Mouse (Mus musculus) layer of hippocampus, postnatal 36 days (tissue): ENCODE measurements around the gene Defb43. TPM values are rescaled to one million over a fixed set of nuclear protein-coding genes. Genes with fewer than 3 reads are reported as not detected.

Experiments used
- DNase-seq, 2 experiments: peaks; one replicate each; pipeline ENCODE4 v3.0.0; 2022
- total RNA-seq, 2 experiments: library from RNA; stranded (reverse); gene quantifications; 2 replicates each; pipeline ENCODE4 v1.2.3; 2021

The Defb43 gene
- total RNA-seq = not detected

DNA sequence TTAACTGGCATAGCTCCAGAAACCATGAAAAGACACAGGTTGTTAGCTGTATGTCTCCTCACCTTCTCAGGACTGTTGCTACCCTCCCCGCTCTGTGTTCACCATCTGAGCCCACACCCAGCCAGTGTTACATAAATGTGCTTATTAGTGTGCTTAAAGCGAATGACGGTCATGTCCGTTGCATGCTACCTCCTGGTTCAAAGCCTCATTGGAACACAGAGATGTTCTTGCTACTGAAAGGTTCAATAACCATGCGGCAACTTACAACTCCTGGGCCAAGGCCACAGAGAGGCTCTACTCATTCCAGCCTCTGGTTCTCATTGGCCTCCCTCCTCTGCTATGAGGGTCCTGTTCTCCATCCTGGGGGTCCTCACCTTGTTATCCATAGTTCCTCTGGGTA is at the start of gene Defb43:
Defb43 (plus strand) TSS at position 301 of the 400 bp plus-strand sequence.
- DNase-seq = no peak

- no peak for DNase-seq
Measured at GRCm38 (mm10) chr14:62963632-62964031, 47.9 kb upstream of the Defb43 start.

GRCm38 (mm10) chr14:62965342-62965741 is 46.2 kb upstream of the Defb43 start:
- DNase-seq = no peak

DNA sequence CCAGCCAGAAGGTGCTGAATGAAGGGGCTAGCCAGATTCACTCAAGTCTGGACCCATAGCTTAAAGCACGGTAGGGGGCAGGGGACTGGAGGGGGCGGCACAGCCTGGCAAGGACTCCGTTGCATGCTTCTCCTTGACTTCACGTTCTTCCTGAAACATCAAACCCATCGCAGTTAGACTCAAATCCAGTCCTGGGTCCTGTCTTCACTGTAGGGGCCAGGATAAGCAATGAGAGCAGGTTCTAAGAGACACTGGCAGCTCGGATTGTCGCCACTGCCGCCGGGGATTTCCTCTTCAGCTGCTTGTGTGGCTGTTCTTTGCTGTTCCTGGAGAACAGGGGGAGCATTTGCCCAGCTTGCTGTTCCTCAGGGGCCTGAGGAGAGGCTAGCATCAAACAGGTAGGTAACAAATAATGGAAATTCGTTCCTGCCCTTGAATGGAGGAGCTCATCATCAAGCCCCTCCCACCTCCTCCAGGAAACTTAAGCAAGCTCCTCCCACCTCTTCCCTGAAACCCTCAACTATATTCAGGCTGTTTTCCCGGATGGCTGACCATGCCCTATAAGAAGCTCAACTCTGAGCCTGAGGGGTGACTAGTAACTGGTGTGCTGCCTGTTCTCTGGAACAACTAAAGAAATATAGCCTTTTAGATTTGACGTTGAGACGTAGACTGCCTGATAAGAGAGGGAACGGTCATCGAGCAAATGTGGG is 45.6 kb upstream of the Defb43 start:
- no peak for DNase-seq

DNA sequence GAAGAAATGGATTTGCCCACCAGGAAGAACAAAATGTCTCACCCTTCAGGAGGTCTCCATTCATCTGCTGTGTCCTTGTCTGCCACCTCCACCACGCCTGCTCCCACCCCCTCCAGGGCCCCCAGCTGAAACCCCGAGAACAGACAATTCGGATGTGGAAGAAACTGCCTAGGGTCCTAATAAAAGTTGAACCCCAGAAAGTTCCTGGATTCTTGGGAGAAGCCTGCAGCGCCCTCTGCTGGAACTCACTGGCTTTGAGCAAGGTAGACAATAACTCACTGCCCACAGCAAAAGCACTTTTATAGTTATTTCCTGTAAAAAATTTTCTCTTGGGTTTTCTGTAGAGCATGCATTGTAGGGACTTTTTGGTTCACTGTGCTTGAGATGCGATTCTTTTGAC is 36.5 kb upstream of the Defb43 start:
- peak; percentile 51 to 54 for DNase-seq

- DNase-seq = no peak
Measured at GRCm38 (mm10) chr14:62979815-62980214, 31.8 kb upstream of the Defb43 start.

GRCm38 (mm10) chr14:62984410-62984809 is 27.2 kb upstream of the Defb43 start, which contains the start of gene Defb48:
TSS of gene Defb48 (minus strand) at chr14:62984510.
- DNase-seq = no peak

DNA sequence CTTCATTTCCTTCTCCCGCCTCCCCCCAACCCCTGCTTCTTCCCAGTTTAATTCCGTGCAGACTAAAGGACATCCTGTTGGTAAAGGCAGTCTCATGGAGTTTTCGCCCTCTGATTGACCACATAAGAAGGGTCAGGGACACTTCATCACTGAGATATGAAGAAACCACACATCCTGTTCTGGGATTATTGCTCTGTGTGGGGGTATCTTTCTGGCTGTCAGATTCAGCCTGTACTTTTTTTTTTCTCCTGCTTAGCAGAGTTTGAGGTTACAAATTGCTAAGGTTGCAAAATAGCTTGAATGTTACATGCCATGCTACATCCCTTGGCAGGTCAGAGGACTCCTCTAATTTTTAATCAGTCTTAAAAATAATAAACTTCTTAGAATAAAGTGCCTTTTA is 20.3 kb upstream of the Defb43 start:
- no peak for DNase-seq

DNA sequence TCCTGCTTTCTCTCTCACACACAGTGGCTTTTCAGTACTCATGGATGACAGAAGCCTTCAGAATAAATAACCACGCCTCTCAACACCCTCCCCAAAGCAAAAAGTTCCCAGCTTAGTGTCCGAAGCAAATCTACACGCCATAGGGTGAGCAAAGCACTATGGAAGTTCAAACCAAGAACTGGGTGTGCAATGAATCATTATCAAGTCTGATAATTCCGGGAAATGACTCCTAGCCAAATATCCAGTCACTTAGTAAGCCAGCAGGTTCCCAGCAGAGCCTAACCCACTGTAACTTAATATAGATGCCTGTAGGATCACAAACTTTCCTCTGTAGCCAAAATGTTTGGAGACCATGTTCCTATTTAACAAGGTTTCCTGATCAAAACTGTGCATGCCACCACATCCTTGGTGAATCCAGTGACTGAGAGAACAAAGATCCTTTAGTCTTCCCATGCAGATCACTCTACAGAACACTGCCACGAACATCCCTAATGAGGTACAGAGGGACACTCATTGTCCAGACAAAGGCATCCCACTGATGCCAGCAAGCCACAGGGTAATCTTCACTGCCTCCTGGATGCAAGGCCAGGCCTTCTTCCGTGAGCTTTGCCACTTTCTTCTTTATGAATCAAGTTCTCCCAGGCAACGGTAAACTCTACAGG is 19.6 kb upstream of the Defb43 start:
- DNase-seq = no peak

GRCm38 (mm10) chr14:62997777-62998176 is 13.8 kb upstream of the Defb43 start, which contains the start of gene Defb47:
TSS of gene Defb47 (plus strand) at chr14:62998077.
- DNase-seq = no peak

- no peak for DNase-seq
Measured at GRCm38 (mm10) chr14:62998977-62999376, 12.6 kb upstream of the Defb43 start.

GRCm38 (mm10) chr14:63002588-63002987 is 9.0 kb upstream of the Defb43 start:
- DNase-seq = no peak

GRCm38 (mm10) chr14:63013082-63013481 is 1.5 kb downstream of the Defb43 start:
- DNase-seq = no peak

DNA sequence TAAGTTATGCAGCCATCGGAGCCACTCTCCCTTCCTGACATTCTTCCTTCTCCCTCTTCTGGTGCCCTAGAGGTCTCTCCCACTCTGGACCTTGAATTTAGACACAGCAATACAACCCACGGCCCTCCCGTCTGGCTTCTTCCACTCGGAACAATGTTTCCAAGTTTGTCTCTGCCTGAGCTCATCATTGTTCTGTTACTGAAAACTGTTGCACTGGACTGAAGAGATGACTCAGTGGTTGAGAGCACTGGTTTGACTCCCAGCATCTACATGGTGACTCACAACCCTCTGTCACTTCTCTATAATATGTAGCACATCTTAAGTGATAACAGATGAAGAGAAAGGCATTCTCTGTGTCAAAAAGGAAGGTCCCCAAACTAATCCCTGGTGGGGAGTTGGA is 3.1 kb downstream of the Defb43 start:
- DNase-seq = no peak

DNA sequence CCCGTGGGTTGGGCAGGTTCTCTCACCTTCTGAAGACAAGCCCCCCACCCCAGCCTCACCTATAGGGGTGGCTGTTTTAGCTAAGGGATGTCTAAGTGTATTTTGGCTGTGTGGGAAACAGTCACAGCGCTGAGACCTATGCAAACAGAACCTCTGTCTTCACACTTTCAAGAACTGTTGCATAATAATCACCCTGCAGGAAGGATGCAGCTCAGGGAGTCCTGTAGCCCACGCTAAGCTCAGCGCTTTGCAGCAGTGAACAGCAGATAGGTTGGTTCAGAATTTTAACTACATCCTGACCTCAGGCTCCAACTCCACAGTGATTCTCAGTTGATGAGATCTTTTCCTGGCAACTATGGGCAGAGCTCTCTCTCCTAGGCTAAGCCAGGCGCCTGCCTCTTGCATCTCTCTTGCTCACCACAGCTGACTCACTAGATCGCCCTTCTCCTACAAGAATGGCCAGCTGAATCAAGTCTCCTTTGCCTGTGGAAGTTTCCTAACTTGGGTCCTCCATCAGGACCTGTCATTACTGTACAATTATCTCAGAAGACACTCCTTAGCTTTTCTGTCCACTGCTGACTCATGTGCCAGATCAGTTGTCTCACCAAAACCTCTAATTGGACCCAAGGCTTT is 9.1 kb downstream of the Defb43 start:
- no peak for DNase-seq

- no peak for DNase-seq
Measured at GRCm38 (mm10) chr14:63046691-63047090, 35.1 kb downstream of the Defb43 start, which contains the start of gene Defb42. TSS of gene Defb42 (plus strand) at chr14:63046991.

GRCm38 (mm10) chr14:63049910-63050370 is 38.4 kb downstream of the Defb43 start, which contains the start of gene Defb30:
TSS of gene Defb30 (minus strand) at chr14:63049960.
- no peak for DNase-seq

- DNase-seq = peak; percentile 11 to 23
Measured at GRCm38 (mm10) chr14:63050769-63051168, 39.2 kb downstream of the Defb43 start.

GRCm38 (mm10) chr14:63054729-63055128 is 43.2 kb downstream of the Defb43 start:
- peak; percentile 30 to 40 for DNase-seq

DNA sequence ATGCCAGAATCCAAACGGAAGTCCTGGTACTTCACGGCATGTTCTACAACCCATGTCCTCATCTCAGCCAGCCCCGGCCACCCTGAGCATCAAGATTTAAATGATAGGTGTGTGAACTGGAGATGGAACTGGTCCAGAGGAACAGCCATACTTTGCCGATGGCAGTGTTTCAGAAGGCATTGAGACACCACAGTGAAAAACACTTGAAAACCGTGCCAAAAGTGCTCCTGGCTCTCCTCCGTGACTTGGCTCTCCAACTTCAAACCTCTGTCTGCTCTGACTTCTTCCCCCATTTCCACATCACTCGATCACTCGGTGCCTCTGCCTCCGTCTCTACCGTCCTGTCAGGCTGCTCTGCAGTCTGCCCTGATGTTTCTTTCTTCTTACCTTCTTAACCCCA is 48.8 kb downstream of the Defb43 start:
- DNase-seq = no peak

GRCm38 (mm10) chr14:63062184-63062583 is 50.6 kb downstream of the Defb43 start:
- DNase-seq = no peak

DNA sequence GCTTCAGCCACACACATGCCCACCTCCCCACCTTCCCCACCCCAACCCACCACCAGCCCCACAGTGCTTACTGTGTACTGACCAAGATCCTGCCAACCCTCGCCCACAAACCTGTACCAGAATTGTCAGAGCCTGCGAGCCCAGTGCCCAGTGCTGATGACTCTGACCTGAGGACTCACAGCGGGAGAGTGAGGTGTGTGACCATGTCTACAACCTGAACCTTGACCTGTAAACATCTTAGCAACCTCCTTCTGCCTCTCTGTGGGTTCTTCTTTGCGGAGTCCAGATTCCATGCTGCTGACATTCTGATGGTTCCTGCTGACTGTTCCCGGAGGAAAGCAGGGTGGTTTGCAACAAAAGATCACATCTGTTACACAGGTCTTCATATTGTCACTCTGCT is 53.8 kb downstream of the Defb43 start:
- no peak for DNase-seq

DNA sequence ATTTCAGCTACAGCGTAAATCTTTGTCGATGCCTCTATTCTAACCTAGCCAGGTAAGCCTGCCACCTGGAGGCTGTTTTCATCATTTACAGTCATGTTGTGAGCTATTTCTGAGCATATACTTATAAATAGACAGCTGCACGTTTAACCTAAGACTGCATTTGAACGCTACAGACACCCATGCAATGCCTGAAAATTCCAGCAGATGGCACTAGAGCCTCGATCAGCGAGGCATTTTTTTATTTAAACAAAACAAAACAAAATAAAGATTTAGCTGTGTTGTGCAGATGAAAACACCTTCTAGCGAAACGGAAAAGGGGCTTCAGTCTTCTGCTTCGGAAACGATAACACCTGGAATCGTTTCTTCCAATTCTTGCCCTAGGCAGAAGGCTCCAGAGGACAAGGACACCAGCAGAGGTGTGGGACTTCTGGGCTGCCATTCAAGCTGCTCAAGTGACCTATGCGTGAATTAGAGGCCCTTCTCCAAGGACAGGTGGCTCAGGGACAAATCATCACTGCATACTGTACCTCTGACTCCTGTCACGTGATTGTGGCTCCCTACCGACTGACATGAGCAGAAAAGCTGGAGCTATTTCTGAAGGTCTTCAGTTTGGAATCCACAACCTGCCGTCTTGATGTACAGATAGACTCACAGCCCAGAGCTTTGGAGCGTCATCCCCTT is 55.2 kb downstream of the Defb43 start:
- DNase-seq = peak; percentile 46 to 50
